14 mouse cellular contexts compared by ENCODE assay signal in the genomic region with DNA sequence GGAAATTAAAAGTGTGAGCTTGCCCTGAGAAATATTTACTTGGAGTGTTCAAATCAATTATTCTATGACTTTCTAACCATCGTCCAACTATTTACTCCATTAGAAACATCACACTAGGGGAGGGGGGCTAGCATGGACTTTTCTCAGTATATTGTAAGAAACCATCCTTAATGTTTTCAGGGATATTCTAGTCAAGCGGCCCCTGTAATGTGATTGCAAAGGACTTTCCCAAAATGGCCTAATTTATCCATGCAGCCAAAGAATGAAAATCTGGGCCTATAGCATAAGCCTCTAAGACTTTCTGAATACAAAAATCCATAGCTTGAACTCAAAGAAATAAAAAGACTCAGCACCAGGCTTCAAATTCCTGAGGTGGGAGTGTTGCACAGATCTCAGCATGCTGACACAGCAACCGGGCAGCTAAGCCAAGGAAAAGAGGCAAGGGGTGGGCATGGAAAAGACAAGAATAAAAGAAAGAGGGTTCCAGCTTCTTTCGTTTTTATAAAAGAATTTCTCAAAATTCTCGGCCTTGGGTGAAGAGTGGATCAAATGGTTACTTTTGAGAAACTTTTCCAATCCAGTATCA.
DNase-seq lines count a peak whose midpoint lies in the region; ATAC-seq lines count a peak whose summit lies in the region.
"Had no signal": no experiment of that assay in that cellular context is flagged by ENCODE, and none has a peak within 500 bp of the region (broad histone marks: within the 10 kb centered on the region; RNA-seq: fewer than 3 reads in every experiment).

No protein-coding gene starts in this region.

- H3K27me3 ChIP-seq in intestine, embryonic 14.5 days (replicated peaks; ENCODE audit: control insufficient read depth, insufficient read depth, low read length) = no peaks in the 10 kb centered on the region
- no peaks in the 10 kb centered on the region for H3K27me3 ChIP-seq in intestine, embryonic 15.5 days (replicated peaks)
- no peaks in the 10 kb centered on the region for H3K27me3 ChIP-seq in midbrain, embryonic 12.5 days
- H3K27me3 ChIP-seq in midbrain, embryonic 13.5 days = no peaks in the 10 kb centered on the region

- ATAC-seq in intestine, embryonic 14.5 days (replicated peaks; ENCODE audit: low FRiP score, low TSS enrichment, low read depth) = no peak
- ATAC-seq in intestine, embryonic 15.5 days = no peak
- ATAC-seq in midbrain, embryonic 12.5 days (ENCODE audit: low FRiP score, low read depth) = peak; percentile 53; the same call in 1 of the 2 replicates
- no peak for ATAC-seq in midbrain, embryonic 13.5 days
- ATAC-seq: forebrain, embryonic 16.5 days had no signal

- 60% methylated on average over 5 of the region's 5 CpGs for WGBS in intestine, embryonic 14.5 days
- WGBS in intestine, embryonic 15.5 days = 65% methylated on average over 5 of the region's 5 CpGs
- 16% methylated on average over 5 of the region's 5 CpGs for WGBS in midbrain, embryonic 12.5 days
- 13% methylated on average over 5 of the region's 5 CpGs for WGBS in midbrain, embryonic 13.5 days

- H3K9me3 ChIP-seq in intestine, embryonic 14.5 days (ENCODE audit: control insufficient read depth, low read length) = no peaks in the 10 kb centered on the region
- H3K9me3 ChIP-seq in intestine, embryonic 15.5 days = no peaks in the 10 kb centered on the region
- no peaks in the 10 kb centered on the region for H3K9me3 ChIP-seq in midbrain, embryonic 12.5 days
- H3K9me3 ChIP-seq in midbrain, embryonic 13.5 days = no peaks in the 10 kb centered on the region

- H3K4me1 ChIP-seq in intestine, embryonic 14.5 days (replicated peaks; ENCODE audit: control insufficient read depth, insufficient read depth, low read length) = peaks cover 26% of the 10 kb centered on the region; the same call in 1 of the 2 replicates
- H3K4me1 ChIP-seq in intestine, embryonic 15.5 days (replicated peaks) = peaks cover 8% of the 10 kb centered on the region
- peaks cover 25% of the 10 kb centered on the region for H3K4me1 ChIP-seq in midbrain, embryonic 12.5 days
- H3K4me1 ChIP-seq in midbrain, embryonic 13.5 days (replicated peaks) = peaks cover 10% of the 10 kb centered on the region; the same call in 1 of the 2 replicates

- no peaks in the 10 kb centered on the region for H3K36me3 ChIP-seq in intestine, embryonic 14.5 days (ENCODE audit: control insufficient read depth, insufficient read depth, low read length)
- no peaks in the 10 kb centered on the region for H3K36me3 ChIP-seq in intestine, embryonic 15.5 days
- H3K36me3 ChIP-seq in midbrain, embryonic 12.5 days = no peaks in the 10 kb centered on the region
- H3K36me3 ChIP-seq in midbrain, embryonic 13.5 days = no peaks in the 10 kb centered on the region

- H3K9ac ChIP-seq in intestine, embryonic 14.5 days (ENCODE audit: low read length) = no peak overlapping the region
- no peak overlapping the region for H3K9ac ChIP-seq in intestine, embryonic 15.5 days
- H3K9ac ChIP-seq in midbrain, embryonic 12.5 days (replicated peaks) = no peak overlapping the region
- no peak overlapping the region for H3K9ac ChIP-seq in midbrain, embryonic 13.5 days (replicated peaks)
- H3K9ac ChIP-seq: liver, embryonic 14.5 days had no signal

- H3K27ac ChIP-seq in intestine, embryonic 14.5 days (ENCODE audit: low read depth) = no peak overlapping the region
- H3K27ac ChIP-seq in intestine, embryonic 15.5 days = no peak overlapping the region
- H3K27ac ChIP-seq in midbrain, embryonic 12.5 days (replicated peaks) = no peak overlapping the region
- H3K27ac ChIP-seq in midbrain, embryonic 13.5 days = no peak overlapping the region
- H3K27ac ChIP-seq: liver, embryonic 14.5 days had no signal

- DNase-seq in embryo, embryonic 10 days (ENCODE audit: low spot score) = peak; percentile 43
- DNase-seq in embryo, embryonic 9.5 days (ENCODE audit: extremely low spot score) = no peak
- peak; percentile 43 for DNase-seq in intestine, embryonic 14.5 days (ENCODE audit: low spot score)
- peak; percentile 15 for DNase-seq in mesoderm, embryonic 11.5 days (ENCODE audit: low read depth, low spot score)
- DNase-seq in natural killer cell, adult 2 months (ENCODE audit: low spot score in 2 of 2) = no peak
- DNase-seq: adrenal gland, postnatal 14 days; cerebellum, adult 11 months; heart, postnatal 14 days; thymus, postnatal 14 days had no signal

- no peak overlapping the region for H3K4me2 ChIP-seq in intestine, embryonic 14.5 days (ENCODE audit: low read length)
- no peak overlapping the region for H3K4me2 ChIP-seq in intestine, embryonic 15.5 days (replicated peaks)
- no peak overlapping the region for H3K4me2 ChIP-seq in midbrain, embryonic 12.5 days (replicated peaks)
- H3K4me2 ChIP-seq in midbrain, embryonic 13.5 days (replicated peaks) = no peak overlapping the region

- no peak overlapping the region for H3K4me3 ChIP-seq in intestine, embryonic 14.5 days (ENCODE audit: low read depth, low read length)
- H3K4me3 ChIP-seq in intestine, embryonic 15.5 days (replicated peaks) = no peak overlapping the region
- H3K4me3 ChIP-seq in midbrain, embryonic 12.5 days = no peak overlapping the region
- H3K4me3 ChIP-seq in midbrain, embryonic 13.5 days (replicated peaks) = no peak overlapping the region

Comparison
In these comparisons a context has a peak if more than half of its experiments do, and no peak if none do; other contexts are left out.
1. DNase-seq: peak in embryo, embryonic 10 days (single experiment), intestine, embryonic 14.5 days (single experiment) and mesoderm, embryonic 11.5 days (single experiment); none in embryo, embryonic 9.5 days (single experiment) and natural killer cell, adult 2 months (0 of 2).